Mouse (Mus musculus): ENCODE measurements at regions not wholly inside any gene's neighbourhood (a gene's known extent, or its start where the extent isn't known, plus 50 kb on each side); places are given as distances from the start of the nearest gene placed in this dataset.

GRCm38 (mm10) chr2:75767871-75768558 lies 63.6 kb upstream of the Nfe2l2 start:
- no peak for TF ChIP-seq POLR2A (IDR thresholded peaks at IDR 0.05; ENCODE audit: low read depth, low read length)
- TF ChIP-seq CTCF (IDR thresholded peaks at IDR 0.05; ENCODE audit: borderline replicate concordance, insufficient read depth, low read length), result no peak
- H3K4me3 ChIP-seq (ENCODE audit: insufficient read depth, low read length), result no peak overlapping the region
- H3K27ac ChIP-seq (ENCODE audit: insufficient read depth, low read length), result peak overlapping the region; percentile 96
- H3K4me1 ChIP-seq (ENCODE audit: control insufficient read depth, insufficient read depth, low read length), result peaks cover 5% of the 10 kb centered on the region; the same call in 1 of the 2 replicates

- Histone ChIP-seq H3K27ac (ENCODE audit: insufficient read depth, low read length) (no peak overlapping the region), H3K4me3 (ENCODE audit: insufficient read depth, low read length) (no peak overlapping the region), H3K4me1 (ENCODE audit: control insufficient read depth, insufficient read depth, low read length) (peaks cover 5% of the 10 kb centered on the region; the same call in 1 of the 2 replicates)
- TF ChIP-seq POLR2A (IDR thresholded peaks at IDR 0.05; ENCODE audit: low read depth, low read length) (no peak), CTCF (IDR thresholded peaks at IDR 0.05; ENCODE audit: borderline replicate concordance, insufficient read depth, low read length) (no peak)
Observed at GRCm38 (mm10) chr2:75765403-75765802, 61.0 kb upstream of the Nfe2l2 start.

- TF ChIP-seq CTCF (IDR thresholded peaks at IDR 0.05; ENCODE audit: borderline replicate concordance, insufficient read depth, low read length) (no peak), POLR2A (IDR thresholded peaks at IDR 0.05; ENCODE audit: low read depth, low read length) (no peak)
Observed at GRCm38 (mm10) chr2:75763252-75763651, 58.8 kb upstream of the Nfe2l2 start.

GRCm38 (mm10) chr2:75762030-75762429 lies 57.6 kb upstream of the Nfe2l2 start:
- Histone ChIP-seq H3K4me3 (ENCODE audit: insufficient read depth, low read length) (no peak overlapping the region), H3K4me1 (ENCODE audit: control insufficient read depth, insufficient read depth, low read length) (peaks cover 4% of the 10 kb centered on the region), H3K27ac (ENCODE audit: insufficient read depth, low read length) (no peak overlapping the region)
- no peak for TF ChIP-seq CTCF (IDR thresholded peaks at IDR 0.05; ENCODE audit: borderline replicate concordance, insufficient read depth, low read length)
- no peak for TF ChIP-seq POLR2A (IDR thresholded peaks at IDR 0.05; ENCODE audit: low read depth, low read length)

More at GRCm38 (mm10) chr2:75763252-75763651, 58.8 kb upstream of the Nfe2l2 start:
- Histone ChIP-seq H3K27ac (ENCODE audit: insufficient read depth, low read length) (no peak overlapping the region), H3K4me3 (ENCODE audit: insufficient read depth, low read length) (no peak overlapping the region), H3K4me1 (ENCODE audit: control insufficient read depth, insufficient read depth, low read length) (peaks cover 2% of the 10 kb centered on the region; the same call in 1 of the 2 replicates)

- Histone ChIP-seq H3K27ac (ENCODE audit: insufficient read depth, low read length) (no peak overlapping the region), H3K4me3 (ENCODE audit: insufficient read depth, low read length) (no peak overlapping the region), H3K4me1 (ENCODE audit: control insufficient read depth, insufficient read depth, low read length) (peaks cover 8% of the 10 kb centered on the region)
- TF ChIP-seq CTCF (IDR thresholded peaks at IDR 0.05; ENCODE audit: borderline replicate concordance, insufficient read depth, low read length) (no peak), POLR2A (IDR thresholded peaks at IDR 0.05; ENCODE audit: low read depth, low read length) (no peak)
Observed at GRCm38 (mm10) chr2:75761626-75762025, 57.2 kb upstream of the Nfe2l2 start.

GRCm38 (mm10) chr2:75759196-75759885 lies 54.9 kb upstream of the Nfe2l2 start:
- Histone ChIP-seq H3K4me1 (ENCODE audit: control insufficient read depth, insufficient read depth, low read length) (peaks cover 9% of the 10 kb centered on the region), H3K4me3 (ENCODE audit: insufficient read depth, low read length) (no peak overlapping the region), H3K27ac (ENCODE audit: insufficient read depth, low read length) (no peak overlapping the region)
- TF ChIP-seq CTCF (IDR thresholded peaks at IDR 0.05; ENCODE audit: borderline replicate concordance, insufficient read depth, low read length) (no peak), POLR2A (IDR thresholded peaks at IDR 0.05; ENCODE audit: low read depth, low read length) (no peak)

GRCm38 (mm10) chr2:75758277-75758676 lies 53.8 kb upstream of the Nfe2l2 start:
- TF ChIP-seq POLR2A (IDR thresholded peaks at IDR 0.05; ENCODE audit: low read depth, low read length), result no peak
- TF ChIP-seq CTCF (IDR thresholded peaks at IDR 0.05; ENCODE audit: borderline replicate concordance, insufficient read depth, low read length), result no peak
- Histone ChIP-seq H3K4me3 (ENCODE audit: insufficient read depth, low read length) (no peak overlapping the region), H3K27ac (ENCODE audit: insufficient read depth, low read length) (peak overlapping the region; percentile 100; the same call in 1 of the 2 replicates), H3K4me1 (ENCODE audit: control insufficient read depth, insufficient read depth, low read length) (peaks cover 7% of the 10 kb centered on the region)

- no peak overlapping the region for H3K4me3 ChIP-seq (ENCODE audit: insufficient read depth, low read length)
- peak; percentile 52 for TF ChIP-seq POLR2A (IDR thresholded peaks at IDR 0.05; ENCODE audit: low read depth, low read length)
- no peak for TF ChIP-seq CTCF (IDR thresholded peaks at IDR 0.05; ENCODE audit: borderline replicate concordance, insufficient read depth, low read length)
- peak overlapping the region; percentile 100 for H3K27ac ChIP-seq (ENCODE audit: insufficient read depth, low read length)
- peaks cover 7% of the 10 kb centered on the region for H3K4me1 ChIP-seq (ENCODE audit: control insufficient read depth, insufficient read depth, low read length)
Observed at GRCm38 (mm10) chr2:75756704-75757638, 52.5 kb upstream of the Nfe2l2 start.

GRCm38 (mm10) chr2:75754606-75755005 lies 50.2 kb upstream of the Nfe2l2 start:
- TF ChIP-seq POLR2A (IDR thresholded peaks at IDR 0.05; ENCODE audit: low read depth, low read length) (no peak), CTCF (IDR thresholded peaks at IDR 0.05; ENCODE audit: borderline replicate concordance, insufficient read depth, low read length) (no peak)
- H3K4me1 ChIP-seq (ENCODE audit: control insufficient read depth, insufficient read depth, low read length), result peaks cover 7% of the 10 kb centered on the region
- H3K27ac ChIP-seq (ENCODE audit: insufficient read depth, low read length), result no peak overlapping the region
- no peak overlapping the region for H3K4me3 ChIP-seq (ENCODE audit: insufficient read depth, low read length)

All from embryonic fibroblast, embryonic 13.5 days (primary cell).